Mouse (Mus musculus): ENCODE data around the gene Uggt2. TPM values are rescaled to one million over a fixed set of nuclear protein-coding genes. Genes with fewer than 3 reads are reported as not detected.

The Uggt2 gene
- polyA plus RNA-seq, 1 experiment: 0.84 TPM

DNA sequence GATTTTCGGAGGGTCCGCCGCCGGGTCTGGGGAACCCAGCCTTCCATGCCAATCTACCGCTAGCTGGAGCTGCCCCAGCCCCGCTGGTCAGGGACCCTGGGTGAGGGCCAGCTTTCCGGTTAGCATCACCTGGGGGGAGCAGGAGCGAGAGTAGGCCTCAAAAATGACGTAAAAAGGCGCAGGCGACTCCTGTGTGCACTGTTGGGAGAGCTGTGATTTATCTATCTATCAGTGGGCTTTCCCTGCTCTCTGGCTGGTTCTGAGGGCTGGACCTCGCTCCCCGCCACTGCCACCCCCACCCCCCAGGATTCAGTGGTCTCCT, 301 bp upstream of the Uggt2 start:
- Histone ChIP-seq H3K4me3 (ENCODE audit: control insufficient read depth, insufficient read depth, low read length) (peak overlapping the region; percentile 17), H3K27me3 (ENCODE audit: control insufficient read depth, insufficient read depth, low read length) (peaks cover 6% of the 10 kb centered on the region; the same call in 1 of the 2 replicates), H3K36me3 (ENCODE audit: control insufficient read depth, insufficient read depth, low read length) (no peaks in the 10 kb centered on the region), H3K27ac (ENCODE audit: control insufficient read depth, insufficient read depth, low read length) (no peak overlapping the region), H3K4me1 (replicated peaks; ENCODE audit: control insufficient read depth, insufficient read depth, low read length) (no peaks in the 10 kb centered on the region)
- WGBS: 22% methylated on average over 13 of the region's 13 CpGs
- TF ChIP-seq CTCF (IDR thresholded peaks at IDR 0.05; ENCODE audit: borderline replicate concordance, control insufficient read depth, extremely low read depth, insufficient read depth, low read length, poor library complexity) (no peak), POLR2A (IDR thresholded peaks at IDR 0.05; ENCODE audit: control insufficient read depth, extremely low read depth, insufficient read depth, low read length, poor library complexity) (no peak)
- no peak for DNase-seq

DNA sequence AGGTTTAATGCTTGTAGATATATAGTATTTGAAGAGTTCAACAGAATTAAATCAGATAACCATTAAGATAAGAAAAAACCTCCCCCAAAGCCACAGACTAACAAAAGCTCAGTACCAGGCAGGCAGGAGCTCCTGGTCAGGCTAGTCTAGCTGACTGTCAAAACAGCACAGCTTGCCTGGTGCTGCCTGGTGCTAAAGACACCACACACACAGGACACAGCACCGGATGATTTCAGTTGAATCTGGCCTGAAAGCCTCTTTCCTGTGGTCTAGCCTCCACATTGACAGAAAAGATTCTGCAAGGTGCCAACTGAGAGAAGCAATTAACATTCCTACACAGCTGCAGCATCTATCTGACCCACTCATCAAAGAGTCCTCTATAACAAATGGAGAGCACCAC, 37.4 kb downstream of the Uggt2 start:
- WGBS: 8% methylated on average over 1 of the region's 1 CpGs
- no peak for DNase-seq
- TF ChIP-seq POLR2A (IDR thresholded peaks at IDR 0.05; ENCODE audit: control insufficient read depth, extremely low read depth, insufficient read depth, low read length, poor library complexity) (no peak), CTCF (IDR thresholded peaks at IDR 0.05; ENCODE audit: borderline replicate concordance, control insufficient read depth, extremely low read depth, insufficient read depth, low read length, poor library complexity) (no peak)
- no peaks in the 10 kb centered on the region for H3K4me1 ChIP-seq (replicated peaks; ENCODE audit: control insufficient read depth, insufficient read depth, low read length)
- H3K4me3 ChIP-seq (ENCODE audit: control insufficient read depth, insufficient read depth, low read length): no peak overlapping the region
- H3K36me3 ChIP-seq (ENCODE audit: control insufficient read depth, insufficient read depth, low read length): no peaks in the 10 kb centered on the region
- H3K27me3 ChIP-seq (ENCODE audit: control insufficient read depth, insufficient read depth, low read length): no peaks in the 10 kb centered on the region
- no peak overlapping the region for H3K27ac ChIP-seq (ENCODE audit: control insufficient read depth, insufficient read depth, low read length)

DNA sequence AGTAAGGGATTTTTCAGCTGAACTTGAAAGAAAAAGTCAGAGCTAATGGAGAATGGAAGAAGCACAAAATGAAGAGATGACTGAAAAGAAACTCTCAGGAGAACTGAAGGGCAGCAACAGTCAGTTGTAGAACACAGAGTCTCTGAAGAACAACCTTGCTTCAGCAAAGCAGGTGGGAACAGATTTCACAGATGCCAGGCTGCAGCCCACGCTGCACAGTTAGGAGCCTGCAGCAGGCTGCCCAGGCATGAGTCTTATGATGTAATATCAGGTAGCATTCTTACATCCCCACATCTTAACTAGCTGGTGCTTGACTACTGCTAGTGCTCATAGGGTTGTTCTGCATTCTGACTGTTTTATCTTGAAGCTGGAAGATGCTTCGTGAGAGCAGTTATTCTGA, 38.5 kb downstream of the Uggt2 start:
- WGBS: 93% methylated on average over 2 of the region's 2 CpGs

DNA sequence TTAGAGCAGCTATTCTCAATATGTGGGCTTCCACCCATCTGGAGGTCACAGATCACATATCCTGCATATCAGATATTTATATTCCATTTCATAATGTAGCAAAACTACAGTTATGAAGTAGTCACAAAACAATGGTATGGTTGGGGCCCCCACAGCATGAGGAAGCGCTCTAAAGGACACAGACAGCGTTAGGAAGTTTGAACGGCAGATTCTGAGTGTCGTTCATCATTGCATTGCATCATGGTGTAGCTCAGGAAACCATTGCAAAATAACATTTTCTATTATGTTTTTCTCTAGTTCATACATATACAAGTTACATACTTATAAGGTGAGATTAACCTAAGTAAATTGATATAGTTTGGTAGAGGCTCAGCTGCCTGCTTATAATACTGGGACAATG, 42.2 kb downstream of the Uggt2 start:
- H3K27me3 ChIP-seq (ENCODE audit: control insufficient read depth, insufficient read depth, low read length): no peaks in the 10 kb centered on the region
- H3K4me1 ChIP-seq (replicated peaks; ENCODE audit: control insufficient read depth, insufficient read depth, low read length): no peaks in the 10 kb centered on the region
- H3K36me3 ChIP-seq (ENCODE audit: control insufficient read depth, insufficient read depth, low read length): no peaks in the 10 kb centered on the region
- no peak overlapping the region for H3K27ac ChIP-seq (ENCODE audit: control insufficient read depth, insufficient read depth, low read length)
- H3K4me3 ChIP-seq (ENCODE audit: control insufficient read depth, insufficient read depth, low read length): no peak overlapping the region
- TF ChIP-seq POLR2A (IDR thresholded peaks at IDR 0.05; ENCODE audit: control insufficient read depth, extremely low read depth, insufficient read depth, low read length, poor library complexity) (no peak), CTCF (IDR thresholded peaks at IDR 0.05; ENCODE audit: borderline replicate concordance, control insufficient read depth, extremely low read depth, insufficient read depth, low read length, poor library complexity) (no peak)
- DNase-seq: no peak
- WGBS: 81% methylated on average over 4 of the region's 4 CpGs

More for the DNA sequence above, 38.5 kb downstream of the Uggt2 start:
- Histone ChIP-seq H3K27ac (ENCODE audit: control insufficient read depth, insufficient read depth, low read length) (no peak overlapping the region), H3K27me3 (ENCODE audit: control insufficient read depth, insufficient read depth, low read length) (no peaks in the 10 kb centered on the region), H3K4me3 (ENCODE audit: control insufficient read depth, insufficient read depth, low read length) (no peak overlapping the region), H3K4me1 (replicated peaks; ENCODE audit: control insufficient read depth, insufficient read depth, low read length) (no peaks in the 10 kb centered on the region), H3K36me3 (ENCODE audit: control insufficient read depth, insufficient read depth, low read length) (no peaks in the 10 kb centered on the region)
- TF ChIP-seq POLR2A (IDR thresholded peaks at IDR 0.05; ENCODE audit: control insufficient read depth, extremely low read depth, insufficient read depth, low read length, poor library complexity) (no peak), CTCF (IDR thresholded peaks at IDR 0.05; ENCODE audit: borderline replicate concordance, control insufficient read depth, extremely low read depth, insufficient read depth, low read length, poor library complexity) (no peak)
- DNase-seq: no peak

DNA sequence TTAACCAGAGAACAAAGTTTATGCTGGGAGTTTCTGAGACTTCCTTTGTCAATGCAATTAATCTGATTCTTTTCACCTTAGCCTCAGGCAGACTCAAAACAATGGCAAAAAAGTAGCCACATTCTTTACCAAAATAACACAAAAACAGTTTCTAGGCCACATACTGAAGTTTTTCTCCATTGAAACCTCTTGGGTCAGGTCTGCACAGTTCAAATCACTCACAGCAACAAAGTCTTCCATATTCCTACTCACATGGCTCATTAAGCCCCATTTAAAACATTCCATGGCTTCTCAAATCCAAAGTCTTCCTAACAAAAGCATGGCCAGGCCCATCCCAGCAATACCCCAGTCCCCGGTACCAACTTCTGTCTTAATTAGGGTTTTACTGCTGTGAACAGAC, 46.3 kb downstream of the Uggt2 start:
- Histone ChIP-seq H3K27ac (ENCODE audit: control insufficient read depth, insufficient read depth, low read length) (no peak overlapping the region), H3K36me3 (ENCODE audit: control insufficient read depth, insufficient read depth, low read length) (no peaks in the 10 kb centered on the region), H3K4me1 (replicated peaks; ENCODE audit: control insufficient read depth, insufficient read depth, low read length) (no peaks in the 10 kb centered on the region), H3K4me3 (ENCODE audit: control insufficient read depth, insufficient read depth, low read length) (no peak overlapping the region), H3K27me3 (ENCODE audit: control insufficient read depth, insufficient read depth, low read length) (no peaks in the 10 kb centered on the region)
- no peak for DNase-seq
- no peak for TF ChIP-seq POLR2A (IDR thresholded peaks at IDR 0.05; ENCODE audit: control insufficient read depth, extremely low read depth, insufficient read depth, low read length, poor library complexity)
- WGBS: 100% methylated on average over 1 of the region's 1 CpGs

DNA sequence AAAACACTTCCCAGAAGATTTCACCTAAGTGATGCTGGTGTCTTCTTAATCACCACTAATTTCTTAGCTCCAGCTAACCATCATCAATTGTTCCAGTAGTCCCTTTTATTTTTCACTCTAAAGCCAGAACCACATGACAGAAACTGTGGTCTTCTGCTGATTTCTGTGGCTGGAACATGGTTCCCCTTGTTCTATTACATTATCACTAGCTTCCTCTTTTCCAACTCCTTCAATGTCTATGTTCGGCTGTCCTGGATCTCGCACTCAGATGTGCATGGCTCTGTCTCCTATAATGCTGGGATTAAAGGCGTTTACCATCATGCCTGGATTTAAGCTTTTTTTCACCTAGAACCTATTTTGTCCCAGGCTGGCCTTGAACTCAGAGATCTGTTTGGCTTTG, 46.9 kb downstream of the Uggt2 start:
- Histone ChIP-seq H3K36me3 (ENCODE audit: control insufficient read depth, insufficient read depth, low read length) (no peaks in the 10 kb centered on the region), H3K27me3 (ENCODE audit: control insufficient read depth, insufficient read depth, low read length) (no peaks in the 10 kb centered on the region), H3K4me1 (replicated peaks; ENCODE audit: control insufficient read depth, insufficient read depth, low read length) (no peaks in the 10 kb centered on the region), H3K4me3 (ENCODE audit: control insufficient read depth, insufficient read depth, low read length) (no peak overlapping the region), H3K27ac (ENCODE audit: control insufficient read depth, insufficient read depth, low read length) (no peak overlapping the region)
- 36% methylated on average over 3 of the region's 3 CpGs for WGBS
- DNase-seq: no peak
- TF ChIP-seq POLR2A (IDR thresholded peaks at IDR 0.05; ENCODE audit: control insufficient read depth, extremely low read depth, insufficient read depth, low read length, poor library complexity): no peak
- no peak for TF ChIP-seq CTCF (IDR thresholded peaks at IDR 0.05; ENCODE audit: borderline replicate concordance, control insufficient read depth, extremely low read depth, insufficient read depth, low read length, poor library complexity)

DNA sequence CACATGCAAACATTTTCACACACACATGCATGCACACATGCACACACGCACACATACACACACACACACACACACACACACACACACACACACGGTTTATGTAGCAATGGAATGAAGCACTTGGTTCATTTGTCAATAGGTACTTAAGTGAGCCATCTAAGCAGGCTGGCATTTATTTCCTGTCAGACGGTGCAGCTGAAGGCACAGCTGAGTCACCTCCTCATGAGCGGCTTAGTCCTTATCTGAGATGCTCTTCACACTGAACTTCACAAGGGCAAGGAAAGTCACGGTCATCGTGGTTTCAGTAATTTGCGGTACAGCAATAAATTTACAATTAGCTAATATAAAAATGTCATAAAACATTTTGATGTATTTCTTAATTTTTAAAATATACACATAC, 55.5 kb downstream of the Uggt2 start:
- no peak overlapping the region for H3K27ac ChIP-seq (ENCODE audit: control insufficient read depth, insufficient read depth, low read length)
- DNase-seq: no peak
- no peaks in the 10 kb centered on the region for H3K27me3 ChIP-seq (ENCODE audit: control insufficient read depth, insufficient read depth, low read length)
- H3K4me3 ChIP-seq (ENCODE audit: control insufficient read depth, insufficient read depth, low read length): no peak overlapping the region
- TF ChIP-seq POLR2A (IDR thresholded peaks at IDR 0.05; ENCODE audit: control insufficient read depth, extremely low read depth, insufficient read depth, low read length, poor library complexity) (no peak), CTCF (IDR thresholded peaks at IDR 0.05; ENCODE audit: borderline replicate concordance, control insufficient read depth, extremely low read depth, insufficient read depth, low read length, poor library complexity) (no peak)
- 0 out of 2 replicates have a peak, but pooled peaks cover 2% of the 10 kb centered on the region for H3K4me1 ChIP-seq (replicated peaks; ENCODE audit: control insufficient read depth, insufficient read depth, low read length)
- 23% methylated on average over 7 of the region's 7 CpGs for WGBS
- H3K36me3 ChIP-seq (ENCODE audit: control insufficient read depth, insufficient read depth, low read length): no peaks in the 10 kb centered on the region

Measured in thymus, adult 2 months (tissue).